Mouse (Mus musculus): ENCODE data around the gene Pbx1. TPM values are rescaled to one million over a fixed set of nuclear protein-coding genes. Genes with fewer than 3 reads are reported as not detected.

Gene Pbx1
- total and polyA plus RNA-seq, 3 experiments, result 0.10 TPM; not detected in 2

DNA sequence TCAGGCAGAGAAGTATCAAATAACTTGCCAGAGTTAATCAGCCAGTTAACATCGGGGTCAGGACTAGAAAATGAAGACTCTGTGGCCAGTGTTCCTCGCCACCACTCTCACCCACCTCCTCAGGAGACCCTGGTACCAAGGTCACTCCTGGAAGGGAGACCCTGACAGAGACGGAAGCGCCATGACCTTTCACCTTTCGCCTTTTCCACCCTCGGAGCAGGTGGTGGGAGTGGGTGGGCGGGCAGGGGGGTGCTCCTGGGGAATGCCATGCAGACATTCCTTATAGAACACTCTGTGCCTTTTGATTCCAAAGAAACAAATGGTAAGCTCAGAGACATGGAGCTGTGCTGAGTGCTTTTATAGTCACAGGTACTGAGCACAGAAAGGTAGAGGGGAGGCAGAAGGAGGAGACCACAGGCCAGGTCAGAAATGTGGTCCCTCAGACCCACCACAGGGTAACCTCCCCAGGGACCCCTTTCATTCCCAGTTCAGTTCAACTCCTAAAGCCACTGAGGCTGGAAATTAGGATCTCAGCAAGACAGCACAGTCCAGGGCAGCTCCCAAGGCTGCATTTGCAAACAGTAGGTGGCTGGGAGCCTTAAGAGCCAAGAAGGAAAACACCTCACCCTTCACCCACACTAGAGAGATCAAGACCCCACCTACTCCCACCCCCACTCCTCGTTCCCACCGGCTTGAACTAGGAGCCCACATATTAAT is 49.8 kb downstream of the Pbx1 start (continued):
- TF ChIP-seq HCFC1 (IDR thresholded peaks at IDR 0.05; ENCODE audit: low read depth, low read length) (no peak), MYC (IDR thresholded peaks at IDR 0.05; ENCODE audit: low read depth, low read length) (no peak), TCF12 (IDR thresholded peaks at IDR 0.05; ENCODE audit: low read depth, low read length) (no peak), GATA1 (IDR thresholded peaks at IDR 0.05; ENCODE audit: low read depth, low read length) (no peak), ZNF384 (IDR thresholded peaks at IDR 0.05; ENCODE audit: low read depth, low read length) (no peak), ELF1 (IDR thresholded peaks at IDR 0.05; ENCODE audit: low read depth, low read length) (no peak)

GRCm38 (mm10) chr1:168381451-168381850 is 50.6 kb downstream of the Pbx1 start:
- Histone ChIP-seq H3K27me3 (ENCODE audit: control insufficient read depth in 1 of 2, insufficient read depth in 2 of 2, low read length in 2 of 2) (no peaks in the 10 kb centered on the region), H3K9ac (ENCODE audit: control insufficient read depth, low read depth, low read length, poor library complexity, severe bottlenecking) (no peak overlapping the region), H3K36me3 (ENCODE audit: control insufficient read depth in 1 of 2, insufficient read depth in 2 of 2, low read length in 2 of 2) (no peaks in the 10 kb centered on the region), H3K79me2 (ENCODE audit: control insufficient read depth, insufficient read depth, low read length, poor library complexity) (no peaks in the 10 kb centered on the region), H3K9me3 (replicated peaks; ENCODE audit: insufficient read depth, low read length) (no peaks in the 10 kb centered on the region), H3K27ac (ENCODE audit: control insufficient read depth, low read depth, low read length) (no peak overlapping the region), H3K4me1 (ENCODE audit: control insufficient read depth in 1 of 2, insufficient read depth in 2 of 2, low read length in 2 of 2) (no peaks in the 10 kb centered on the region), H3K4me3 (ENCODE audit: control insufficient read depth in 1 of 2, insufficient read depth in 1 of 2, low read depth in 2 of 2, low read length in 2 of 2) (no peak overlapping the region)
- no peak for DNase-seq (ENCODE audit: low read depth, low spot score)
- TF ChIP-seq MAFK (IDR thresholded peaks at IDR 0.05; ENCODE audit: borderline replicate concordance, low read depth, low read length), result no peak
- TF ChIP-seq MAX (IDR thresholded peaks at IDR 0.05; ENCODE audit: low read length), result no peak
- TF ChIP-seq MAZ (IDR thresholded peaks at IDR 0.05; ENCODE audit: low read depth, low read length), result no peak
- no peak for TF ChIP-seq KAT2A (conservative IDR thresholded peaks at IDR 0.05; ENCODE audit: low read depth, low read length)
- no peak for TF ChIP-seq RAD21 (IDR thresholded peaks at IDR 0.05; ENCODE audit: low read depth, low read length)

DNA sequence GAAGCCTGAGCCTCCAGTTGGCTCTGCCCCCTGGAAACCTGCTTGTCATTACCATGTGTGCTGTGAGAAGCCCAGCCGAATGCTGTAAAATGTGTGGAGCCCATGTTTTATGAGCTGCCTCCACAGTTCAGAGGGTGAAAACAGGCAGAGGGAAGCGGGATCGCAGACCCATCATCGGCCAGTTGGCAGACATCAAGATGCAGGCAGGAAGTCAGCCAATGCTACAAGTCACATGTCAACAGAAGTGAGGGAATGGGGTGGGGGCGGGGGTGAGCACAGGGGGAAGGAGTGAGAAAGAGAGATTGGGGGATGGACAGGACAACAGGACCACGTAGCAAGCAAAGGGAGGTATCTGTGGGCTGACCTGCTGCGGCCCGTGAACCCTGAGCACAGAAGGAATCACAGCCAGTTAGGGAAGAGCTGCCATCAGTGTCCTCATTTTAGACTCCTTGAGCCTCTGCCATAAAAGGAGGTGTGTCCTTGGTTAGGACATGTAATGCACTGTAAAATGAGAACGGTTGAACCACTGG is 51.8 kb downstream of the Pbx1 start:
- Histone ChIP-seq H3K27me3 (ENCODE audit: control insufficient read depth in 1 of 2, insufficient read depth in 2 of 2, low read length in 2 of 2) (no peaks in the 10 kb centered on the region), H3K9ac (ENCODE audit: control insufficient read depth, low read depth, low read length, poor library complexity, severe bottlenecking) (no peak overlapping the region), H3K79me2 (ENCODE audit: control insufficient read depth, insufficient read depth, low read length, poor library complexity) (no peaks in the 10 kb centered on the region), H3K9me3 (replicated peaks; ENCODE audit: insufficient read depth, low read length) (no peaks in the 10 kb centered on the region), H3K4me3 (ENCODE audit: control insufficient read depth in 1 of 2, insufficient read depth in 1 of 2, low read depth in 2 of 2, low read length in 2 of 2) (no peak overlapping the region), H3K4me1 (ENCODE audit: control insufficient read depth in 1 of 2, insufficient read depth in 2 of 2, low read length in 2 of 2) (no peaks in the 10 kb centered on the region), H3K27ac (ENCODE audit: control insufficient read depth, low read depth, low read length) (no peak overlapping the region), H3K36me3 (ENCODE audit: control insufficient read depth in 1 of 2, insufficient read depth in 2 of 2, low read length in 2 of 2) (no peaks in the 10 kb centered on the region)
- DNase-seq (ENCODE audit: low read depth, low spot score), result no peak
- TF ChIP-seq NELFE (IDR thresholded peaks at IDR 0.05; ENCODE audit: low read depth, low read length) (no peak), E2F4 (IDR thresholded peaks at IDR 0.05; ENCODE audit: borderline replicate concordance, low read depth, low read length) (no peak), ZNF384 (IDR thresholded peaks at IDR 0.05; ENCODE audit: low read depth, low read length) (no peak), CTCF (IDR thresholded peaks at IDR 0.05 in 2 of 3, conservative IDR thresholded peaks at IDR 0.05 in 1 of 3; ENCODE audit: control insufficient read depth in 1 of 3, insufficient read depth in 1 of 3, low read depth in 2 of 3, low read length in 3 of 3, poor library complexity in 1 of 3, severe bottlenecking in 1 of 3) (no peak), POLR2AphosphoS2 (IDR thresholded peaks at IDR 0.05; ENCODE audit: low read length) (no peak)

All from MEL (cell line).